Mouse (Mus musculus) spleen, adult 2 months (tissue): ENCODE data around the gene Abcf3.

Source experiments
- CTCF ChIP-seq: fragments of 200-500 bp; IDR thresholded peaks from 2 replicates; pipeline ENCODE4 v1.5.1; 2011; ENCODE audit warnings: mild to moderate bottlenecking, inconsistent platforms; ENCODE audit not compliant: insufficient read depth, insufficient read length, insufficient replicate concordance; ENCODE audit errors: extremely low read depth
- POLR2A ChIP-seq: fragments of 200-500 bp; IDR thresholded peaks from 2 replicates; pipeline ENCODE4 v1.6.1; 2011; ENCODE audit warnings: low read depth, low read length, inconsistent platforms

GRCm38 (mm10) chr16:20555000-20555399, 6.6 kb downstream of the Abcf3 start:
- no peak for TF ChIP-seq CTCF
- no peak for TF ChIP-seq POLR2A
